Comparison of ENCODE assay signal across 8 mouse cellular contexts in genomic region chr14:20478801-20479200, GRCm38 (mm10). TPM values are rescaled to one million over a fixed set of nuclear protein-coding genes. Genes with fewer than 3 reads are reported as not detected.
A peak's percentile ranks its signal among the peaks of the same experiment; 100 is the strongest.
DNase-seq lines count a peak whose midpoint lies in the region; ATAC-seq and TF ChIP-seq lines count a peak whose summit lies in the region.

No protein-coding gene starts in this region.

- peak overlapping the region; percentile 76; the same call in 1 of the 2 replicates for H3K9ac ChIP-seq in lung, postnatal 0 days (replicated peaks; ENCODE audit: low read depth)

- no peaks in the 10 kb centered on the region for H3K27me3 ChIP-seq in thymus, adult 2 months (ENCODE audit: control insufficient read depth, insufficient read depth, low read length)
- no peaks in the 10 kb centered on the region for H3K27me3 ChIP-seq in lung, postnatal 0 days (replicated peaks; ENCODE audit: insufficient read depth, low read length)

- peak; percentile 55 for TF ChIP-seq EP300 in lung, postnatal 0 days (IDR thresholded peaks at IDR 0.05)

- peak; percentile 76 for ATAC-seq in lung, postnatal 0 days

- H3K4me3 ChIP-seq in thymus, adult 2 months (ENCODE audit: control insufficient read depth, insufficient read depth, low read length) = no peak overlapping the region
- H3K4me3 ChIP-seq in lung, postnatal 0 days (ENCODE audit: low read depth, low read length) = peak overlapping the region; percentile 84

- peak overlapping the region; percentile 64 for H3K27ac ChIP-seq in thymus, adult 2 months (ENCODE audit: control insufficient read depth, insufficient read depth, low read length)
- H3K27ac ChIP-seq in lung, postnatal 0 days (ENCODE audit: low read length) = peak overlapping the region; percentile 93

- TF ChIP-seq CTCF in thymus, adult 2 months (IDR thresholded peaks at IDR 0.05; ENCODE audit: borderline replicate concordance, control insufficient read depth, extremely low read depth, insufficient read depth, low read length, poor library complexity) = no peak
- no peak for TF ChIP-seq CTCF in lung, postnatal 0 days (IDR thresholded peaks at IDR 0.05)

- H3K9me3 ChIP-seq in lung, postnatal 0 days (ENCODE audit: low read length) = no peaks in the 10 kb centered on the region

- no peaks in the 10 kb centered on the region for H3K36me3 ChIP-seq in thymus, adult 2 months (ENCODE audit: control insufficient read depth, insufficient read depth, low read length)
- H3K36me3 ChIP-seq in lung, postnatal 0 days (ENCODE audit: insufficient read depth, low read length) = no peaks in the 10 kb centered on the region

- no peak for TF ChIP-seq POLR2A in thymus, adult 2 months (IDR thresholded peaks at IDR 0.05; ENCODE audit: control insufficient read depth, extremely low read depth, insufficient read depth, low read length, poor library complexity)

- peak overlapping the region; percentile 82 for H3K4me2 ChIP-seq in lung, postnatal 0 days (replicated peaks; ENCODE audit: low read depth, low read length)

- DNase-seq in thymus, adult 2 months = peak; percentile 23
- no peak for DNase-seq in thymus, postnatal 10 days (ENCODE audit: low spot score in 2 of 2)
- peak; percentile 18 for DNase-seq in embryo, embryonic 11 days
- DNase-seq in heart, adult 8-10 months (ENCODE audit: low spot score) = peak; percentile 82
- peak; percentile 46 to 56 for DNase-seq in kidney, adult 8-10 months
- peak; percentile 95 for DNase-seq in lung, postnatal 0 days (ENCODE audit: low spot score)
- DNase-seq in spleen, postnatal 10 days (ENCODE audit: low spot score in 2 of 2) = peak; percentile 46 to 47
- no peak for DNase-seq in right cerebral cortex, adult 18-20 months

- 3% methylated on average over 7 of the region's 7 CpGs for WGBS in thymus, adult 2 months
- 4% methylated on average over 7 of the region's 7 CpGs for WGBS in lung, postnatal 0 days

- H3K4me1 ChIP-seq in thymus, adult 2 months (replicated peaks; ENCODE audit: control insufficient read depth, insufficient read depth, low read length) = peaks cover 7% of the 10 kb centered on the region; the same call in 1 of the 2 replicates
- H3K4me1 ChIP-seq in lung, postnatal 0 days (ENCODE audit: insufficient read depth, low read depth, low read length) = 0 out of 2 replicates have a peak, but pooled peaks cover 3% of the 10 kb centered on the region

RNA-seq across cellular contexts. Expression of gene Anxa7, which starts 1.1 kb away (rescaled TPM):
- polyA plus RNA-seq in thymus, adult 2 months (2012; rRNA removed) = 82.2 and 91.8 TPM in 2 replicates
- 10 to 100 TPM; 49.3 to 61.6 (median 56.0) TPM for total RNA-seq in heart, adult 8-10 months (2022)
- polyA plus RNA-seq in lung, postnatal 0 days (2015; fragmentation: Nextera tagmentation; extraction: Ambion mirVana) = 52.9 and 56.9 TPM in 2 replicates

RNA-seq across cellular contexts. Expression of gene Mss51, which starts 17.9 kb away (rescaled TPM):
- polyA plus RNA-seq in thymus, adult 2 months (2012; rRNA removed) = 2.9 and 3.9 TPM in 2 replicates
- under 1 TPM; 0.31 to 0.65 (median 0.38) TPM for total RNA-seq in heart, adult 8-10 months (2022)
- polyA plus RNA-seq in lung, postnatal 0 days (2015; fragmentation: Nextera tagmentation; extraction: Ambion mirVana) = 0.20 and 0.38 TPM in 2 replicates

RNA-seq across cellular contexts. Expression of gene Cfap70, which starts 26.8 kb away (rescaled TPM):
- 0.06 TPM in 1 of 2 replicates, not detected in the other for polyA plus RNA-seq in thymus, adult 2 months (2012; rRNA removed)
- total RNA-seq in heart, adult 8-10 months (2022) = not detected
- 3.7 and 4.0 TPM in 2 replicates for polyA plus RNA-seq in lung, postnatal 0 days (2015; fragmentation: Nextera tagmentation; extraction: Ambion mirVana)

Comparison
In these comparisons a context has a peak if more than half of its experiments do, and no peak if none do; other contexts are left out.
1. DNase-seq: peak in thymus, adult 2 months (single experiment), embryo, embryonic 11 days (single experiment), heart, adult 8-10 months (single experiment), kidney, adult 8-10 months (2 of 2), lung, postnatal 0 days (single experiment) and spleen, postnatal 10 days (2 of 2); none in thymus, postnatal 10 days (0 of 2) and right cerebral cortex, adult 18-20 months (single experiment).